Mouse (Mus musculus) cerebellum, adult 2 months (tissue): ENCODE measurements at regions not wholly inside any gene's neighbourhood (a gene's known extent, or its start where the extent isn't known, plus 50 kb on each side); places are given as distances from the start of the nearest gene placed in this dataset.

ENCODE experiments used
- DNase-seq, 2 experiments: peaks; one replicate each; pipeline ENCODE4 v3.0.0; 2021
- H3K27ac ChIP-seq: fragments of 200-500 bp; 2 replicates; pipeline ENCODE4 v1.5.1; 2012; ENCODE audit warnings: low read length, control low read depth, inconsistent platforms; ENCODE audit not compliant: insufficient read depth
- H3K27me3 ChIP-seq: fragments of 200-500 bp; 2 replicates; pipeline ENCODE4 v1.6.1; 2012; ENCODE audit warnings: inconsistent platforms, mild to moderate bottlenecking, low read length, moderate library complexity; ENCODE audit not compliant: control insufficient read depth, insufficient read depth
- H3K4me1 ChIP-seq: fragments of 200-500 bp; 2 replicates; pipeline ENCODE4 v1.6.1; 2011; ENCODE audit warnings: low read length; ENCODE audit not compliant: control insufficient read depth, insufficient read depth
- H3K4me3 ChIP-seq: fragments of 200-500 bp; replicated peaks from 2 replicates; pipeline ENCODE3; 2011; ENCODE audit warnings: mild to moderate bottlenecking, low read depth, low read length, control low read depth; ENCODE audit not compliant: insufficient read depth
- CTCF ChIP-seq: fragments of 200-500 bp; IDR thresholded peaks from 2 replicates; pipeline ENCODE4 v1.5.1; 2011; ENCODE audit warnings: low read depth, mild to moderate bottlenecking, control low read depth, low read length, moderate library complexity, borderline replicate concordance; ENCODE audit not compliant: insufficient read depth
- POLR2A ChIP-seq: fragments of 200-500 bp; IDR thresholded peaks from 2 replicates; pipeline ENCODE4 v1.6.1; 2011; ENCODE audit warnings: low read length, control low read depth, borderline replicate concordance; ENCODE audit not compliant: insufficient read depth
- WGBS: fragments of 180-500 bp; shearing (Covaris S2); methylation state at CpG from one replicate; pipeline ENCODE4 v1.1.7; 2018; 5-methylcytosine and 5-hydroxymethylcytosine counted together

- no peak overlapping the region for H3K4me3 ChIP-seq
- H3K4me1 ChIP-seq = no peaks in the 10 kb centered on the region
- no peak for TF ChIP-seq CTCF
- no peak for TF ChIP-seq POLR2A
- 19% methylated on average over 10 of the region's 10 CpGs for WGBS
- no peak for DNase-seq
- no peak overlapping the region for H3K27ac ChIP-seq
- no peaks in the 10 kb centered on the region for H3K27me3 ChIP-seq
Measured at GRCm38 (mm10) chr13:69987181-69987580, 185.0 kb downstream of the Med10 start.

- 11% methylated on average over 4 of the region's 4 CpGs for WGBS
- no peak for DNase-seq
- TF ChIP-seq POLR2A (no peak), CTCF (no peak)
- H3K4me1 ChIP-seq = no peaks in the 10 kb centered on the region
- no peaks in the 10 kb centered on the region for H3K27me3 ChIP-seq
- H3K27ac ChIP-seq = no peak overlapping the region
- H3K4me3 ChIP-seq = no peak overlapping the region
Measured at GRCm38 (mm10) chr13:69988319-69988718, 186.1 kb downstream of the Med10 start.

- Histone ChIP-seq H3K4me1 (no peaks in the 10 kb centered on the region), H3K27ac (no peak overlapping the region), H3K4me3 (no peak overlapping the region)
Measured at GRCm38 (mm10) chr13:69991253-69991891, 189.2 kb downstream of the Med10 start.

GRCm38 (mm10) chr13:69991892-69992261 is 189.7 kb downstream of the Med10 start:
- DNase-seq = peak in 1 of 2 experiments; percentile 9
- Histone ChIP-seq H3K27me3 (no peaks in the 10 kb centered on the region), H3K4me3 (no peak overlapping the region), H3K27ac (no peak overlapping the region), H3K4me1 (no peaks in the 10 kb centered on the region)
- 14% methylated on average over 14 of the region's 14 CpGs for WGBS
- TF ChIP-seq CTCF = no peak
- no peak for TF ChIP-seq POLR2A

More at GRCm38 (mm10) chr13:69991253-69991891, 189.2 kb downstream of the Med10 start:
- DNase-seq = peak; percentile 41 to 68
- no peaks in the 10 kb centered on the region for H3K27me3 ChIP-seq
- WGBS = 11% methylated on average over 11 of the region's 11 CpGs
- TF ChIP-seq POLR2A (no peak), CTCF (peak; percentile 74)

- no peaks in the 10 kb centered on the region for H3K4me1 ChIP-seq
- H3K4me3 ChIP-seq = no peak overlapping the region
- DNase-seq = no peak
- no peak for TF ChIP-seq CTCF
- no peak for TF ChIP-seq POLR2A
- 90% methylated on average over 15 of the region's 15 CpGs for WGBS
- no peaks in the 10 kb centered on the region for H3K27me3 ChIP-seq
- H3K27ac ChIP-seq = no peak overlapping the region
Measured at GRCm38 (mm10) chr13:70003591-70003990, 201.4 kb downstream of the Med10 start.

DNA sequence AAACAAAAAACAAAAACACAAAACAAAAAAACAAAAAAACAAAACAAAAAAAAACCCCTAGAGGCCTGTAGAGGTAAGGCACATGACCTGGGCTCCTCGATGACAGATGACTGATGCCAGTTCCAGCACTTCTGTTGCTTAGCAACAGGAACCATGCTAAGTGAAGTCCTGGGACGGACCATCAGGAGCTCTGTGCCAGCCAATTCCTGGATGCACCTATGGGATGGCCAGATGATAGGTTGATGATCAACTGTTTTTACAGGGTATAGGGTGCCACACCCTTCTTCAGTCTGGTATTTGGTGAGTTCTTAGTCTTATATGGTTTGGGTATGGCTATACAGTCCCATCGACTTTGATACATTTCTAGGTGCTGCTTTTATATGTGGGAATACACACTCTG is 209.9 kb downstream of the Med10 start:
- WGBS = 46% methylated on average over 3 of the region's 3 CpGs
- Histone ChIP-seq H3K4me1 (no peaks in the 10 kb centered on the region), H3K27me3 (no peaks in the 10 kb centered on the region), H3K27ac (no peak overlapping the region), H3K4me3 (no peak overlapping the region)
- TF ChIP-seq POLR2A (no peak), CTCF (no peak)
- no peak for DNase-seq

- no peaks in the 10 kb centered on the region for H3K27me3 ChIP-seq
- DNase-seq = no peak
- H3K4me1 ChIP-seq = no peaks in the 10 kb centered on the region
- H3K27ac ChIP-seq = no peak overlapping the region
- no peak overlapping the region for H3K4me3 ChIP-seq
- TF ChIP-seq POLR2A = no peak
- TF ChIP-seq CTCF = no peak
- WGBS = 33% methylated on average over 4 of the region's 4 CpGs
Measured at GRCm38 (mm10) chr13:70015183-70015582, 213.0 kb downstream of the Med10 start.

- TF ChIP-seq CTCF (no peak), POLR2A (no peak)
- DNase-seq = no peak
Measured at GRCm38 (mm10) chr13:70017535-70017934, 215.3 kb downstream of the Med10 start.

More at GRCm38 (mm10) chr13:70017535-70017934, 215.3 kb downstream of the Med10 start:
- Histone ChIP-seq H3K4me1 (no peaks in the 10 kb centered on the region), H3K4me3 (no peak overlapping the region), H3K27ac (no peak overlapping the region), H3K27me3 (no peaks in the 10 kb centered on the region)
- 59% methylated on average over 5 of the region's 5 CpGs for WGBS
